Comparison of ENCODE assay signal across 15 mouse cellular contexts in the genomic region with DNA sequence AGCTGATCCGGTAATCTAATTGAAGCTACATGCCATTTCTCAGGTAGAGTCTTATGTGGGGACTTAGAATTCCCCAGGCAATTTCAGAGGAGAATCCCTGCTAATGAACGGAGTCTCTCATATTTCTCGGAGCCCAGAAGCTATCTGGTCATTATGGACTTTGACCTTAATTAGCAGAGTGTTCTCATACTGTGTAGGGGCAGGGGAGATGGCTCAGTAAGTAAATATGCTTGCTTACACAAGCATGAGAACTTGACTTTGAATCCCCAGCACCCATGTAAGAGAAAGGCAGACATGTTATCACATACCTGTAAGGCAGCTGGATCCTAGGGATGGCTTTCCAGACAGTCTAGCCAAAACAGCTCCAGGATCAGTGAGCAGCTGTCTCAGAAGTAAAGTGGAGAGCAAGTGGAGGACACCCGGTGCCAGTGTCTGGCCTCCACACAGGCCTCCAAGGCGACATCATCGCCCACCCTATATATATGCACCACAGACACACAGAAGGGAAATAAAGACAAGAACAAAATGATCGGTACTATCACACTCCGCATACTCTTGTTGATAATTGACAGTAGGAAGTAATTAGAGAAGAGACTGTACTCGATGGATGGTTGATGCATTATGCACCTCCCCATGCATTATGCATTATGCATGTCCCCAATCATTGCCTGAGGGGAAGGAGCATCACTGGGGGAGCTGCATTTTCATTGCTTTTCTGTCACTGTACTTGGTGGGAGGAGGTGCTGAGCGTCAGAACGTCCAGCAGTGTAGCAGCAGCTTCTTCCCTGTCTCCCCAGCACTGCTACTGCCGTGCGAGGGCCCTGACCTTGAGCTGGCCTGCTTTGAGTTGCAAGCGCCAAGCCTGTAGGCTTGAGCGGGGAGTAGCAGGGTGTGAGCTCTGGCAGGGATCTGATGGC. TPM values are rescaled to one million over a fixed set of nuclear protein-coding genes. Genes with fewer than 3 reads are reported as not detected.
DNase-seq lines count a peak whose midpoint lies in the region; ATAC-seq and TF ChIP-seq lines count a peak whose summit lies in the region.
"Had no signal": no experiment of that assay in that cellular context is flagged by ENCODE, and none has a peak within 500 bp of the region (broad histone marks: within the 10 kb centered on the region; RNA-seq: fewer than 3 reads in every experiment).

No protein-coding gene starts in this region.

- no peak overlapping the region for H3K4me2 ChIP-seq in midbrain, postnatal 0 days (ENCODE audit: low read depth, low read length, poor library complexity, severe bottlenecking)
- H3K4me2 ChIP-seq: embryonic facial prominence, embryonic 13.5 days; heart, embryonic 13.5 days had no signal

- H3K4me1 ChIP-seq in hindbrain, embryonic 10.5 days (replicated peaks) = no peaks in the 10 kb centered on the region
- H3K4me1 ChIP-seq in midbrain, postnatal 0 days (ENCODE audit: insufficient read depth, low read length) = no peaks in the 10 kb centered on the region
- no peaks in the 10 kb centered on the region for H3K4me1 ChIP-seq in limb, embryonic 10.5 days
- H3K4me1 ChIP-seq: embryonic facial prominence, embryonic 13.5 days; heart, embryonic 13.5 days had no signal

- H3K9me3 ChIP-seq in hindbrain, embryonic 10.5 days = no peaks in the 10 kb centered on the region
- no peaks in the 10 kb centered on the region for H3K9me3 ChIP-seq in midbrain, postnatal 0 days (ENCODE audit: low read length)
- no peaks in the 10 kb centered on the region for H3K9me3 ChIP-seq in limb, embryonic 10.5 days (replicated peaks)
- H3K9me3 ChIP-seq: embryonic facial prominence, embryonic 13.5 days; heart, embryonic 13.5 days had no signal

- H3K27ac ChIP-seq in hindbrain, embryonic 10.5 days = 0 out of 2 replicates have a peak overlapping the region, but pooled peaks have one; percentile 18
- H3K27ac ChIP-seq in midbrain, postnatal 0 days (ENCODE audit: low read depth, low read length) = peak overlapping the region; percentile 38
- no peak overlapping the region for H3K27ac ChIP-seq in limb, embryonic 10.5 days
- H3K27ac ChIP-seq: embryonic facial prominence, embryonic 13.5 days; heart, embryonic 13.5 days had no signal

- no peak for TF ChIP-seq CTCF in midbrain, postnatal 0 days (IDR thresholded peaks at IDR 0.05)

- DNase-seq in layer of hippocampus, adult 9-11 months = peak; percentile 9
- DNase-seq in layer of hippocampus, adult 9-10 months (ENCODE audit: low spot score) = no peak
- peak; percentile 54 for DNase-seq in adrenal gland, postnatal 25 days
- no peak for DNase-seq in hindbrain, embryonic 10.5 days (ENCODE audit: low spot score)
- DNase-seq in midbrain, postnatal 0 days (ENCODE audit: low spot score) = no peak
- no peak for DNase-seq in limb, embryonic 10.5 days (ENCODE audit: low spot score)
- DNase-seq in layer of hippocampus, adult 11-12 months (ENCODE audit: low spot score) = no peak
- DNase-seq: thymus, adult 2 months had no signal

- H3K36me3 ChIP-seq in hindbrain, embryonic 10.5 days = peaks cover 98% of the 10 kb centered on the region
- H3K36me3 ChIP-seq in midbrain, postnatal 0 days (ENCODE audit: insufficient read depth, low read length) = peaks cover 58% of the 10 kb centered on the region
- peaks cover 97% of the 10 kb centered on the region for H3K36me3 ChIP-seq in limb, embryonic 10.5 days

- no peaks in the 10 kb centered on the region for H3K27me3 ChIP-seq in hindbrain, embryonic 10.5 days (ENCODE audit: insufficient read depth, poor library complexity, severe bottlenecking)
- no peaks in the 10 kb centered on the region for H3K27me3 ChIP-seq in midbrain, postnatal 0 days (ENCODE audit: insufficient read depth, low read length)
- no peaks in the 10 kb centered on the region for H3K27me3 ChIP-seq in limb, embryonic 10.5 days (ENCODE audit: low read depth, poor library complexity, severe bottlenecking)
- H3K27me3 ChIP-seq: embryonic facial prominence, embryonic 13.5 days; heart, embryonic 13.5 days; Patski had no signal

- H3K9ac ChIP-seq in midbrain, postnatal 0 days (replicated peaks; ENCODE audit: low read length, poor library complexity, severe bottlenecking) = no peak overlapping the region
- H3K9ac ChIP-seq: embryonic facial prominence, embryonic 13.5 days; heart, embryonic 13.5 days had no signal

- ATAC-seq in midbrain, postnatal 0 days (ENCODE audit: low FRiP score) = peak; percentile 53
- ATAC-seq: Patski had no signal

- no peak overlapping the region for H3K4me3 ChIP-seq in hindbrain, embryonic 10.5 days
- H3K4me3 ChIP-seq in midbrain, postnatal 0 days (ENCODE audit: low read depth, low read length) = no peak overlapping the region
- no peak overlapping the region for H3K4me3 ChIP-seq in limb, embryonic 10.5 days
- H3K4me3 ChIP-seq: embryonic facial prominence, embryonic 13.5 days; heart, embryonic 13.5 days had no signal

- 88% methylated on average over 15 of the region's 15 CpGs for WGBS in hindbrain, embryonic 10.5 days
- 53% methylated on average over 15 of the region's 15 CpGs for WGBS in midbrain, postnatal 0 days
- WGBS in limb, embryonic 10.5 days = 92% methylated on average over 15 of the region's 15 CpGs

RNA-seq across cellular contexts. Expression of gene U90926, which starts 18.1 kb away (rescaled TPM):
- total RNA-seq in adrenal gland, postnatal 25 days (2021) = not detected in 2 replicates
- polyA plus RNA-seq in hindbrain, embryonic 10.5 days (2016; fragmentation: Nextera tagmentation; extraction: Ambion mirVana) = not detected in 2 replicates
- not detected in 2 replicates for total RNA-seq in midbrain, postnatal 0 days (2014; rRNA removed)
- polyA plus RNA-seq in midbrain, postnatal 0 days (2015; fragmentation: Nextera tagmentation; extraction: Ambion mirVana) = not detected in 2 replicates
- polyA plus RNA-seq in limb, embryonic 10.5 days (2016; fragmentation: Nextera tagmentation; extraction: Ambion mirVana) = not detected in 2 replicates
- total RNA-seq: gastrocnemius, adult 18-20 months; layer of hippocampus, postnatal 10 days; neutrophil, adult 5-6 weeks had no signal
- polyA plus RNA-seq: embryonic facial prominence, embryonic 13.5 days; heart, embryonic 13.5 days; limb, embryonic 14.5 days; thymus, adult 2 months had no signal

RNA-seq across cellular contexts. Expression of gene Ppef2, which starts 58.9 kb away (rescaled TPM):
- 0.18 TPM in 1 of 2 replicates, not detected in the other for total RNA-seq in adrenal gland, postnatal 25 days (2021)
- 0.16 and 0.22 TPM in 2 replicates for polyA plus RNA-seq in hindbrain, embryonic 10.5 days (2016; fragmentation: Nextera tagmentation; extraction: Ambion mirVana)
- 0.60 and 2.3 TPM in 2 replicates for total RNA-seq in midbrain, postnatal 0 days (2014; rRNA removed)
- polyA plus RNA-seq in midbrain, postnatal 0 days (2015; fragmentation: Nextera tagmentation; extraction: Ambion mirVana) = 0.47 and 0.66 TPM in 2 replicates
- 0.16 and 0.58 TPM in 2 replicates for polyA plus RNA-seq in limb, embryonic 10.5 days (2016; fragmentation: Nextera tagmentation; extraction: Ambion mirVana)
- total RNA-seq: gastrocnemius, adult 18-20 months had no signal
- polyA plus RNA-seq: heart, embryonic 13.5 days had no signal

RNA-seq across cellular contexts. Expression of gene Uso1, which starts 59.4 kb away (rescaled TPM):
- total RNA-seq in adrenal gland, postnatal 25 days (2021) = 82.9 and 84.1 TPM in 2 replicates
- polyA plus RNA-seq in hindbrain, embryonic 10.5 days (2016; fragmentation: Nextera tagmentation; extraction: Ambion mirVana) = 36.6 and 38.5 TPM in 2 replicates
- total RNA-seq in midbrain, postnatal 0 days (2014; rRNA removed) = 22.4 and 23.6 TPM in 2 replicates
- polyA plus RNA-seq in midbrain, postnatal 0 days (2015; fragmentation: Nextera tagmentation; extraction: Ambion mirVana) = 25.9 and 27.0 TPM in 2 replicates
- polyA plus RNA-seq in limb, embryonic 10.5 days (2016; fragmentation: Nextera tagmentation; extraction: Ambion mirVana) = 39.0 and 44.7 TPM in 2 replicates

Comparison
In these comparisons a context has a peak if more than half of its experiments do, and no peak if none do; other contexts are left out.
1. DNase-seq: peak in layer of hippocampus, adult 9-11 months (single experiment) and adrenal gland, postnatal 25 days (single experiment); none in layer of hippocampus, adult 9-10 months (single experiment), hindbrain, embryonic 10.5 days (single experiment), midbrain, postnatal 0 days (single experiment), limb, embryonic 10.5 days (single experiment) and layer of hippocampus, adult 11-12 months (single experiment).